Mouse (Mus musculus) ES-E14 (cell line): Measurements from ENCODE around the gene Yars. TPM values are rescaled to one million over a fixed set of nuclear protein-coding genes. Genes with fewer than 3 reads are reported as not detected.

Experiments
- DNase-seq: peaks from one replicate; pipeline ENCODE4 v3.0.0-alpha.2; 2013; ENCODE audit warnings: low read depth, low spot score
- H3K27ac ChIP-seq: 2 replicates; pipeline ENCODE4 v1.5.1; 2012; ENCODE audit warnings: low read depth, mild to moderate bottlenecking, low read length, moderate library complexity, mixed read lengths; ENCODE audit not compliant: poor library complexity, insufficient read depth, severe bottlenecking
- H3K36me3 ChIP-seq: 2 replicates; pipeline ENCODE4 v1.6.1; 2012; ENCODE audit warnings: mild to moderate bottlenecking, low read length, moderate library complexity, mixed read lengths; ENCODE audit not compliant: control insufficient read depth, poor library complexity, insufficient read depth, severe bottlenecking
- H3K4me1 ChIP-seq, 2 experiments: fragments of 150-350 bp in 1 of 2; sonication (generic) in 1 of 2; 2 replicates each; pipeline ENCODE4 v1.6.1; 2012; ENCODE audit warnings: low read length in 2 of 2, mild to moderate bottlenecking in 1 of 2, mixed read lengths in 1 of 2; ENCODE audit not compliant: control insufficient read depth in 2 of 2, insufficient read depth in 2 of 2, poor library complexity in 1 of 2
- H3K4me3 ChIP-seq, 2 experiments: fragments of 150-350 bp in 1 of 2; sonication (generic) in 1 of 2; 2 replicates each; pipeline ENCODE4 v1.5.1; 2012; ENCODE audit warnings: low read length in 2 of 2, low read depth in 1 of 2, mild to moderate bottlenecking in 1 of 2, mixed read lengths in 1 of 2; ENCODE audit not compliant: insufficient read depth in 1 of 2, poor library complexity in 1 of 2, severe bottlenecking in 1 of 2
- H3K9ac ChIP-seq: 2 replicates; pipeline ENCODE4 v1.6.1; 2012; ENCODE audit warnings: low read depth, mild to moderate bottlenecking, low read length, mixed read lengths; ENCODE audit not compliant: poor library complexity, insufficient read depth, severe bottlenecking
- H3K9me3 ChIP-seq: fragments of 150-350 bp; sonication (generic); 2 replicates; pipeline ENCODE4 v1.6.1; 2012; ENCODE audit warnings: low read depth, mild to moderate bottlenecking, low read length; ENCODE audit not compliant: control insufficient read depth, insufficient read depth
- CHD2 ChIP-seq: IDR thresholded peaks from 2 replicates; pipeline ENCODE4 v1.6.1; 2014; ENCODE audit warnings: mild to moderate bottlenecking, low read depth, low read length, inconsistent platforms
- HCFC1 ChIP-seq: IDR thresholded peaks from 2 replicates; pipeline ENCODE4 v1.6.1; 2012; ENCODE audit warnings: low read length, inconsistent platforms, borderline replicate concordance; ENCODE audit not compliant: insufficient read depth
- MAFK ChIP-seq: IDR thresholded peaks from 2 replicates; pipeline ENCODE4 v1.6.1; 2014; ENCODE audit warnings: mild to moderate bottlenecking, low read depth, low read length, inconsistent platforms; ENCODE audit not compliant: insufficient read depth
- ZC3H11A ChIP-seq: IDR thresholded peaks from 2 replicates; pipeline ENCODE4 v1.6.1; 2012; ENCODE audit warnings: low read depth, mild to moderate bottlenecking, inconsistent platforms, low read length, borderline replicate concordance
- ZNF384 ChIP-seq: IDR thresholded peaks from 2 replicates; pipeline ENCODE4 v1.6.1; 2012; ENCODE audit warnings: low read depth, low read length, inconsistent platforms
- in situ Hi-C, 2 experiments: fragments of 600-800 bp; cut with MboI; formaldehyde crosslinking; loops; one replicate each; pipeline ENCODE4 v1.15.1; 2025; ENCODE audit warnings: low sequenced_read_pairs in 2 of 2, inconsistent platforms in 1 of 2; ENCODE audit not compliant: unreplicated experiment in 2 of 2
- total RNA-seq: library from RNA; depleted of rRNA; stranded (reverse); fragments of 300-350 nt; gene quantifications from 2 replicates; pipeline ENCODE4 v1.2.3, GENCODE M21; 2012

Yars gene
- total RNA-seq, 1 experiment = 125 TPM

GRCm38 (mm10) chr4:129238579-129239016, 49.0 kb downstream of the Yars start:
- DNase-seq = no peak
- in situ Hi-C loops = no loop called here
- H3K4me1 ChIP-seq = peaks cover 10 to 41% of the 10 kb centered on the region in 2 experiments; a peak in 3 of 4 replicates

GRCm38 (mm10) chr4:129239075-129239474, 49.5 kb downstream of the Yars start:
- H3K27ac ChIP-seq = no peak overlapping the region
- H3K9ac ChIP-seq = peak overlapping the region; percentile 69
- no peaks in the 10 kb centered on the region for H3K36me3 ChIP-seq
- peak overlapping the region; percentile 81 to 91 for H3K4me3 ChIP-seq
- TF ChIP-seq MAFK = no peak
- no peak for TF ChIP-seq HCFC1
- no peak for TF ChIP-seq ZC3H11A
- TF ChIP-seq CHD2 = no peak
- TF ChIP-seq ZNF384 = no peak
- DNase-seq = peak; percentile 86
- peaks cover 10 to 41% of the 10 kb centered on the region in 2 experiments; a peak in 3 of 4 replicates for H3K4me1 ChIP-seq
- H3K9me3 ChIP-seq = no peaks in the 10 kb centered on the region
- in situ Hi-C loops = no loop called here

More at GRCm38 (mm10) chr4:129238579-129239016, 49.0 kb downstream of the Yars start:
- TF ChIP-seq MAFK (no peak), CHD2 (no peak), ZNF384 (no peak), ZC3H11A (no peak), HCFC1 (no peak)
- no peaks in the 10 kb centered on the region for H3K36me3 ChIP-seq
- H3K4me3 ChIP-seq = peak overlapping the region; percentile 81 to 91
- no peak overlapping the region for H3K27ac ChIP-seq
- H3K9me3 ChIP-seq = no peaks in the 10 kb centered on the region
- peak overlapping the region; percentile 69 for H3K9ac ChIP-seq

GRCm38 (mm10) chr4:129241898-129242297, 52.3 kb downstream of the Yars start:
- Histone ChIP-seq H3K9ac (peak overlapping the region; percentile 30; the same call in 1 of the 2 replicates), H3K36me3 (no peaks in the 10 kb centered on the region), H3K4me1 (peaks cover 10 to 45% of the 10 kb centered on the region in 2 experiments; a peak in 3 of 4 replicates), H3K4me3 (no peak overlapping the region), H3K27ac (peak overlapping the region; percentile 27; the same call in 1 of the 2 replicates), H3K9me3 (no peaks in the 10 kb centered on the region)
- in situ Hi-C loops = no loop called here
- DNase-seq = no peak
- TF ChIP-seq HCFC1 = no peak
- TF ChIP-seq CHD2 = no peak
- TF ChIP-seq MAFK = no peak
- no peak for TF ChIP-seq ZC3H11A
- no peak for TF ChIP-seq ZNF384

- H3K9ac ChIP-seq = peak overlapping the region; percentile 30; the same call in 1 of the 2 replicates
- peaks cover 9 to 42% of the 10 kb centered on the region in 2 experiments; a peak in 3 of 4 replicates for H3K4me1 ChIP-seq
- H3K27ac ChIP-seq = peak overlapping the region; percentile 69
Measured at GRCm38 (mm10) chr4:129242327-129242726, 52.8 kb downstream of the Yars start.

More at GRCm38 (mm10) chr4:129242327-129242726, 52.8 kb downstream of the Yars start:
- no peaks in the 10 kb centered on the region for H3K9me3 ChIP-seq
- in situ Hi-C loops = no loop called here
- no peaks in the 10 kb centered on the region for H3K36me3 ChIP-seq
- H3K4me3 ChIP-seq = peak overlapping the region; percentile 22 to 31; a peak in 3 of 4 replicates
- no peak for TF ChIP-seq CHD2
- TF ChIP-seq MAFK = no peak
- no peak for TF ChIP-seq ZC3H11A
- no peak for TF ChIP-seq ZNF384
- no peak for TF ChIP-seq HCFC1
- no peak for DNase-seq
